Mouse (Mus musculus) embryonic fibroblast, embryonic 13.5 days (primary cell): ENCODE measurements around the gene Calm3.

Experiments
- CTCF ChIP-seq: IDR thresholded peaks from 2 replicates; pipeline ENCODE4 v1.5.1; 2011; ENCODE audit warnings: mild to moderate bottlenecking, control low read depth, low read length, moderate library complexity, borderline replicate concordance; ENCODE audit not compliant: insufficient read depth
- POLR2A ChIP-seq: IDR thresholded peaks from 2 replicates; pipeline ENCODE4 v1.6.1; 2011; ENCODE audit warnings: low read depth, mild to moderate bottlenecking, control low read depth, low read length, moderate library complexity

- TF ChIP-seq CTCF (no peak), POLR2A (no peak)
Measured at GRCm38 (mm10) chr7:16918014-16918413, 5.9 kb downstream of the Calm3 start.
